Mouse (Mus musculus): ENCODE data around the gene Fzd7.
"Not testable (repeated sequence)": the region's sequence is repeated elsewhere in the genome, so short reads cannot be mapped to it uniquely, and the experiment has no call there.

Gene Fzd7

GRCm38 (mm10) chr1:59482331-59482695 lies at the start of gene Fzd7:
Fzd7 (plus strand) TSS chr1:59482424.
- no peak for DNase-seq (ENCODE audit: low read depth, low spot score)

GRCm38 (mm10) chr1:59433296-59433695 lies 48.9 kb upstream of the Fzd7 start:
- DNase-seq (ENCODE audit: low read depth, low spot score), result no peak

- no peak for DNase-seq (ENCODE audit: low read depth, low spot score)
Observed at GRCm38 (mm10) chr1:59434071-59434470, 48.2 kb upstream of the Fzd7 start.

- no peak for DNase-seq (ENCODE audit: low read depth, low spot score)
Observed at GRCm38 (mm10) chr1:59435270-59435669, 47.0 kb upstream of the Fzd7 start.

GRCm38 (mm10) chr1:59436321-59436720 lies 45.9 kb upstream of the Fzd7 start:
- no peak for DNase-seq (ENCODE audit: low read depth, low spot score)

GRCm38 (mm10) chr1:59437927-59438326 lies 44.3 kb upstream of the Fzd7 start:
- no peak for DNase-seq (ENCODE audit: low read depth, low spot score)

- no peak for DNase-seq (ENCODE audit: low read depth, low spot score)
Observed at GRCm38 (mm10) chr1:59438330-59438729, 43.9 kb upstream of the Fzd7 start.

- no peak for DNase-seq (ENCODE audit: low read depth, low spot score)
Observed at GRCm38 (mm10) chr1:59439252-59439651, 43.0 kb upstream of the Fzd7 start.

GRCm38 (mm10) chr1:59439941-59440340 lies 42.3 kb upstream of the Fzd7 start:
- no peak for DNase-seq (ENCODE audit: low read depth, low spot score)

- not testable (repeated sequence) for DNase-seq (ENCODE audit: low read depth, low spot score)
Observed at GRCm38 (mm10) chr1:59442721-59443120, 39.5 kb upstream of the Fzd7 start.

GRCm38 (mm10) chr1:59444127-59444660 lies 38.0 kb upstream of the Fzd7 start:
- DNase-seq (ENCODE audit: low read depth, low spot score), result no peak

- no peak for DNase-seq (ENCODE audit: low read depth, low spot score)
Observed at GRCm38 (mm10) chr1:59445242-59445641, 37.0 kb upstream of the Fzd7 start.

- no peak for DNase-seq (ENCODE audit: low read depth, low spot score)
Observed at GRCm38 (mm10) chr1:59448497-59449270, 33.5 kb upstream of the Fzd7 start.

GRCm38 (mm10) chr1:59449423-59449822 lies 32.8 kb upstream of the Fzd7 start:
- DNase-seq (ENCODE audit: low read depth, low spot score), result no peak

GRCm38 (mm10) chr1:59450896-59451295 lies 31.3 kb upstream of the Fzd7 start:
- DNase-seq (ENCODE audit: low read depth, low spot score), result no peak

- no peak for DNase-seq (ENCODE audit: low read depth, low spot score)
Observed at GRCm38 (mm10) chr1:59451584-59451983, 30.6 kb upstream of the Fzd7 start.

GRCm38 (mm10) chr1:59456825-59457224 lies 25.4 kb upstream of the Fzd7 start:
- no peak for DNase-seq (ENCODE audit: low read depth, low spot score)

- no peak for DNase-seq (ENCODE audit: low read depth, low spot score)
Observed at GRCm38 (mm10) chr1:59457873-59458272, 24.4 kb upstream of the Fzd7 start.

- no peak for DNase-seq (ENCODE audit: low read depth, low spot score)
Observed at GRCm38 (mm10) chr1:59458886-59459285, 23.3 kb upstream of the Fzd7 start.

GRCm38 (mm10) chr1:59464696-59465639 lies 17.3 kb upstream of the Fzd7 start:
- no peak for DNase-seq (ENCODE audit: low read depth, low spot score)

GRCm38 (mm10) chr1:59465640-59466008 lies 16.6 kb upstream of the Fzd7 start:
- no peak for DNase-seq (ENCODE audit: low read depth, low spot score)

- no peak for DNase-seq (ENCODE audit: low read depth, low spot score)
Observed at GRCm38 (mm10) chr1:59469170-59469569, 13.1 kb upstream of the Fzd7 start.
